Mouse (Mus musculus): ENCODE measurements around the gene Sesn1. TPM values are rescaled to one million over a fixed set of nuclear protein-coding genes. Genes with fewer than 3 reads are reported as not detected.

The Sesn1 gene
- polyA plus RNA-seq, 1 experiment from 2014 or later: 49.6 TPM

DNA sequence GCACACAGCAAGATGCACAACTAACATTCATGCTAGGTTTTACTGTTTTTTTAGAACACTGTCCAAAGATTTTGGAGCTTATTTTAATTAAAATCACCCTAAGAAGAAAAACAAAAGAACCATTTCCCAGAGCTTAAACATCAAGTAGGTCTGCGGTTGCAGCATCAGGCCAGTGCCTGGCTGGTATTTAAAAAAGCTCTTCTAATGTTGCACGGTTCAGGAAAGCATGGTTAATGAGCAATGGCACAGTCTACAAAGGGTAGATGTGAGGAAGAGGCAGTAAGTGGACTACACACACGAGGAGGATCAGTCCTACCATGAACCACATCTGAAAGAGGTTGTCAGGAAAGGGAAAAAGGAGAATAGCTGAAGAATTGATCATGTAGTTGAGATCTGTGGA lies 5.0 kb upstream of the Sesn1 start:
- H3K4me1 ChIP-seq (replicated peaks; ENCODE audit: control insufficient read depth, insufficient read depth, low read length): peaks cover 3% of the 10 kb centered on the region
- no peak for ATAC-seq
- H3K27me3 ChIP-seq (replicated peaks; ENCODE audit: control insufficient read depth, insufficient read depth, low read length): no peaks in the 10 kb centered on the region

DNA sequence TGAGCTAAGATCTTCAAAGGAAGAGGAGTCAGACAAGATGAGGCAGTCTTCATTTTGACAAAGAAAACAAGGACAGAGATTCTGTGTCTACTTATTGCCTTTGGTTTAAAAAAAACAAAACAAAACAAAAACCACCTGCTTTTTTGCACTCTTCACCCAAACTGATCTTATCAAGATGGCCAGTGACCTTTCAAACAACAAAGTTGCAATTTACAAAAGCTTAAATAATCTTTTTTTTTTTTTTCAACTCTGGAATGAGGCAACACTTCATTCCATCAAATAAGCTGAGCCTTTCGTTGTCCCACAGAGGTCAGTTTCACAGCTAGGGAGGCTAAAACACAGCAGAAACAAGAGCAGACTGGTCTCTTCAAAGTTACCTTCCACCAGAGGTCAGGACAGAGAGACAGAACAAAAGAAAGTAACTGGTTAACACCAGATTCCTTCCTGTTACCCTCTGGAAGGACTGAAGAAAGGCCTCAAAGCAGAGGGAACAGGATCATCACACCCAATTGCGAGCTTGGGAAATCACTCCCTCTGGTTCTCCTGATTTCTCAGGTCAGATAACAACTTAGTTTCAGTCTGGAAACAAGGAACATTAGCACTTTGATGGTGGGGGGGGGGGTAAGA lies 3.9 kb upstream of the Sesn1 start:
- ATAC-seq: no peak
- Histone ChIP-seq H3K4me3 (replicated peaks; ENCODE audit: low read length) (no peak overlapping the region), H3K4me1 (replicated peaks; ENCODE audit: control insufficient read depth, insufficient read depth, low read length) (peaks cover 3% of the 10 kb centered on the region), H3K27me3 (replicated peaks; ENCODE audit: control insufficient read depth, insufficient read depth, low read length) (no peaks in the 10 kb centered on the region), H3K9me3 (ENCODE audit: control insufficient read depth, low read length) (peaks cover 16% of the 10 kb centered on the region), H3K27ac (ENCODE audit: low read length) (no peak overlapping the region), H3K9ac (replicated peaks; ENCODE audit: low read depth, low read length) (no peak overlapping the region), H3K4me2 (ENCODE audit: low read length) (no peak overlapping the region), H3K36me3 (ENCODE audit: control insufficient read depth, insufficient read depth) (peaks cover 9% of the 10 kb centered on the region)
- 93% methylated on average over 2 of the region's 2 CpGs for WGBS

More for the DNA sequence above, 5.0 kb upstream of the Sesn1 start:
- Histone ChIP-seq H3K36me3 (ENCODE audit: control insufficient read depth, insufficient read depth) (peaks cover 14% of the 10 kb centered on the region), H3K9ac (replicated peaks; ENCODE audit: low read depth, low read length) (no peak overlapping the region), H3K4me3 (replicated peaks; ENCODE audit: low read length) (no peak overlapping the region), H3K9me3 (ENCODE audit: control insufficient read depth, low read length) (peaks cover 19% of the 10 kb centered on the region), H3K4me2 (ENCODE audit: low read length) (no peak overlapping the region), H3K27ac (ENCODE audit: low read length) (no peak overlapping the region)
- WGBS: 98% methylated on average over 3 of the region's 3 CpGs

DNA sequence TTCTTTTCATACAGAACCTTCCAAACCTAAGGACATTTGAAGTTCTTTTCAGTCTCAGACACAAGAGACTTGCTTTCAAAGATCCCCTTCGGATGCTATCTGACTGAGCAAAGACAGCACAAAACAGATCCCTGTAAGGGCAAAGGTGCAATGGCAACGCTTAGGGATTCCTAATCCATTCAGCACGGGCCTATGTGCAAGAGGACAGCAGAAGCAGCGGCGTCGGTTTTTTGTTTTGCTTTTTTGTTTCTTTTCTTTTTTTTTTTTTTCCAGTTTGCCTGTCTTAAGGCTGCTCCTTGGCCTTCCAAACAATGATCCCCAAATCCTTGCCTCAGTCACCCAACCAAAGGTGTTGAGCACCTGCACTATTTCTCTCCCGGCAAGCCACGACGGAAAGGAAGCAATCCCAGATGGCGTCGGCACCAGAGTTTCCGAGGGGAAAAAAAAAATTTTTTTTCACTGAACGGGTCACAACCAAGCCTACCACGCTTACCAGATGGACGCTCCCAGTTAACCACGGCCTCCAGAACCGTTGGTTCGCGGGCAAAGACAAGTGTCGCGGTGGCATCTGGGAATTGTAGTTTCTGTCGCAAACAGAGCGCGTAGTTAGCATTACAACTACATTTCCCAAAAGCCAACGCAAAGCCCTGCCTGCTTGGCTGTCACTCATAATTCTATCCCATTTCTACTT lies 510 bp upstream of the Sesn1 start:
- Histone ChIP-seq H3K4me3 (replicated peaks; ENCODE audit: low read length) (peak overlapping the region; percentile 61), H3K9me3 (ENCODE audit: control insufficient read depth, low read length) (peaks cover 4% of the 10 kb centered on the region), H3K27ac (ENCODE audit: low read length) (peak overlapping the region; percentile 89), H3K9ac (replicated peaks; ENCODE audit: low read depth, low read length) (peak overlapping the region; percentile 67), H3K36me3 (ENCODE audit: control insufficient read depth, insufficient read depth) (no peaks in the 10 kb centered on the region), H3K4me1 (replicated peaks; ENCODE audit: control insufficient read depth, insufficient read depth, low read length) (peaks cover 25% of the 10 kb centered on the region), H3K27me3 (replicated peaks; ENCODE audit: control insufficient read depth, insufficient read depth, low read length) (no peaks in the 10 kb centered on the region), H3K4me2 (ENCODE audit: low read length) (peak overlapping the region; percentile 64)
- 2% methylated on average over 25 of the region's 25 CpGs for WGBS
- ATAC-seq: peak; percentile 86

DNA sequence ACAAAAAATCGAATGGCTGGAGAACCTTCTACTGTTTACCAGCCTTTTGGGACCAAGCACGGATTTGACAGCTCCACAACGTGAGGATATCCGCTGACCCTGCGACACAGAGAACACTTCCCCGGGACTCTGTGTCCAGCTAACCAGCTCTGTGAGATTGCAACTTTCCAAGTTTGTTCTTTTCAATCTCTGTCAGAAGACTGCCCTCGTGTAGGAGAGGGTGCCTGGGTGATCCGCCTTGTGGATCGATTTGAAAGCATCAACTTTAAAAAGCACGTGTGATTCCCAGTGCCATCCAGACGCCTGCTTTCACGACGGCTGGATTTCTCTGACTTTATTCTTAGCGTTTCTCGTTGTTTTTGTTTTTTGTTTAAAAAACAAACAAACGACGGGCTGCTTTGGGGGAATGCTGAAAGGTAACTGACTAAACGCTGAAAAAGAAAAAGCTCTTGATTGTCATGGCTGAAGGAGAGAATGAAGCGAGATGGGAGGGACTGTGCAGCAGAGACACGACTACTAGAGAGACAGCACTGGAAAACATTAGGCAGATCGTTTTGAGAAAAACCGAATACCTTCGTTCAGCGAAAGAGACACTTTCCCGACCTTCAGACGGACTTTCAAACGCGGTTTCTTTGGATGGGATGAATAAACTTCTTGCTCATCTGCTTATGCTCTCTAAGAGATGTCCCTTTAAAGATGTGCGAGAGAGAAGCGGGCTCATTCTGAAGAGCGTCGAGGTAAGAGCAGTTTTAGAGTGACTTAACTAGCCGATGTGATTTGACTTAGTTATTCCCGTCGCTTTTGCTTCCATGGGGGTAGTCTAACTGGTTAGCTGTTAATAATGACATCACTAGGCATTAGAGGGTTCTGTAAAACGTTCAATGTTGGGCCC lies 1.1 kb downstream of the Sesn1 start:
- under 1% methylated on average over 36 of the region's 36 CpGs for WGBS
- peak overlapping the region; percentile 89 for H3K27ac ChIP-seq (ENCODE audit: low read length)
- H3K36me3 ChIP-seq (ENCODE audit: control insufficient read depth, insufficient read depth): no peaks in the 10 kb centered on the region
- H3K4me3 ChIP-seq (replicated peaks; ENCODE audit: low read length): peak overlapping the region; percentile 61
- ATAC-seq: peak; percentile 4; the same call in 1 of the 2 replicates
- H3K9ac ChIP-seq (replicated peaks; ENCODE audit: low read depth, low read length): peak overlapping the region; percentile 67
- peak overlapping the region; percentile 87 for H3K4me2 ChIP-seq (ENCODE audit: low read length)
- H3K4me1 ChIP-seq (replicated peaks; ENCODE audit: control insufficient read depth, insufficient read depth, low read length): peaks cover 25% of the 10 kb centered on the region
- no peaks in the 10 kb centered on the region for H3K27me3 ChIP-seq (replicated peaks; ENCODE audit: control insufficient read depth, insufficient read depth, low read length)
- H3K9me3 ChIP-seq (ENCODE audit: control insufficient read depth, low read length): peaks cover 4% of the 10 kb centered on the region

DNA sequence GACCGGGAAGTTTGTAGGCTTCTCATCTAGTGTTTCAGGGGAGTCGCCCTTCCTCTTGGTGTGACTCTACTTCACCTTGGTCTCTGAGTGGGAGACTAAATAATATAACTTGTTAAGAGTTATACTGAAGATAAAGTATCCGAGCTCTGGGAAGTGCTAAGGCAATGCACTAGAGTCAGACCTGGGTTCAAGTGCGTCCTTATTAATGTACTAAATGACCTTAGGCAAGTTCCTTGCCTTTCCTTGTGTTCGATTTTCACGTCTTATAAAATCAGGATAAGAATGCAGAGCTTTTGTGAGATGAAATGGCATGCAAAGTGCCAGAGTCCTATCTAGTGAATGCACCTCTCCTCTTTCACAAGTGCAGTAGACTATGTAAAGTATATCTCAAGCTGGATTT lies 2.8 kb downstream of the Sesn1 start:
- Histone ChIP-seq H3K4me2 (ENCODE audit: low read length) (peak overlapping the region; percentile 61), H3K4me1 (replicated peaks; ENCODE audit: control insufficient read depth, insufficient read depth, low read length) (peaks cover 27% of the 10 kb centered on the region), H3K4me3 (replicated peaks; ENCODE audit: low read length) (peak overlapping the region; percentile 26), H3K27me3 (replicated peaks; ENCODE audit: control insufficient read depth, insufficient read depth, low read length) (no peaks in the 10 kb centered on the region), H3K27ac (ENCODE audit: low read length) (no peak overlapping the region), H3K9ac (replicated peaks; ENCODE audit: low read depth, low read length) (0 out of 2 replicates have a peak overlapping the region, but pooled peaks have one; percentile 7), H3K9me3 (ENCODE audit: control insufficient read depth, low read length) (peaks cover 4% of the 10 kb centered on the region), H3K36me3 (ENCODE audit: control insufficient read depth, insufficient read depth) (no peaks in the 10 kb centered on the region)
- ATAC-seq: no peak
- WGBS: 66% methylated on average over 6 of the region's 6 CpGs

DNA sequence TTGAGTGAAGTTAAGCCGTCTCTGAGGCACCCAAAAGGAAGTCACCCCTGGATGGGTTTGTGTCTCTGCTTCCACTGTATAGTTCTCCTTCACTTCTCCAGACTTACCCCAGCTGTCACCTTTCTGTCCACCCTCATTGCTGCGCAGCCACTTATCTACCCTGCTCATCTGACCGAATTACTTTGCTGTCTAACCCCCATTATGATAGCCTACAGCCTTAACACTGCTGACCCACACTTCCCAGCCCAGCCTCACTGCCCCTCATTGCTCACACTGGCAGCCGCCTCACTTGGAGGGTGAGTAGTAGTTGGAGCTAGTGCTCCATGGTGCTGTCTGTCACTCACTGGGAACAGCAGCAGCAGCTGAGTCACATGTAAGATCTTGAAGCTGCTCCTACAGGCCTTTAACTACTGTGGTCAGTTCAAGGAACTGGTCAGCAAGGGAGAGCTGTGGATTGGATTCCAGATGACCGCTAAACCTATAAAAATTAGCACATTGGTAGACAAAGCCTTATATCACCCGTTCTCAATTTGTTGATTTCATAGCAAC lies 4.6 kb downstream of the Sesn1 start:
- peaks cover 24% of the 10 kb centered on the region for H3K4me1 ChIP-seq (replicated peaks; ENCODE audit: control insufficient read depth, insufficient read depth, low read length)
- ATAC-seq: no peak
- H3K27ac ChIP-seq (ENCODE audit: low read length): no peak overlapping the region
- no peak overlapping the region for H3K9ac ChIP-seq (replicated peaks; ENCODE audit: low read depth, low read length)
- H3K27me3 ChIP-seq (replicated peaks; ENCODE audit: control insufficient read depth, insufficient read depth, low read length): no peaks in the 10 kb centered on the region
- H3K9me3 ChIP-seq (ENCODE audit: control insufficient read depth, low read length): no peaks in the 10 kb centered on the region
- 91% methylated on average over 6 of the region's 6 CpGs for WGBS
- no peak overlapping the region for H3K4me2 ChIP-seq (ENCODE audit: low read length)
- H3K4me3 ChIP-seq (replicated peaks; ENCODE audit: low read length): no peak overlapping the region
- no peaks in the 10 kb centered on the region for H3K36me3 ChIP-seq (ENCODE audit: control insufficient read depth, insufficient read depth)

DNA sequence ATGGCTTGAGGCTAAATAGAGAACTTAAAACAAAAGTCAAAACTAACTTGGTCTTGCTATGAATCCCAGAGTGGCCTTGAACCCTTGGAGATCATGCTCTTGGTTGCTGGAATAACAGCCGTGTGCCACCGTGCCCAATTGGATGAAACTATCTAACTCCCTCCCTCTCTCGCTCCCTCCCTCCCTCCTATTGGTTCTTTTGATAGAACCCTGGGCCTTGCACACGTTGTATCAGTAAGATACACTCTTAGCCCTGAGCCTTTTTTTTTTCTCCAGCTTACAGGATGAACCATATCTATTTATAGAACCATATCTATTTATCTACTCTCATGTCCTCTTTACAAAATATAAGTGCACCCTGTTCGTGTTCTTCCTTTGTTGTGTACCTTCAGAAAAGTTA lies 6.8 kb downstream of the Sesn1 start:
- no peak overlapping the region for H3K27ac ChIP-seq (ENCODE audit: low read length)
- H3K9me3 ChIP-seq (ENCODE audit: control insufficient read depth, low read length): no peaks in the 10 kb centered on the region
- H3K4me2 ChIP-seq (ENCODE audit: low read length): no peak overlapping the region
- no peaks in the 10 kb centered on the region for H3K27me3 ChIP-seq (replicated peaks; ENCODE audit: control insufficient read depth, insufficient read depth, low read length)
- H3K4me3 ChIP-seq (replicated peaks; ENCODE audit: low read length): no peak overlapping the region
- no peaks in the 10 kb centered on the region for H3K36me3 ChIP-seq (ENCODE audit: control insufficient read depth, insufficient read depth)
- no peak overlapping the region for H3K9ac ChIP-seq (replicated peaks; ENCODE audit: low read depth, low read length)
- WGBS: 83% methylated on average over 5 of the region's 5 CpGs
- peaks cover 23% of the 10 kb centered on the region for H3K4me1 ChIP-seq (replicated peaks; ENCODE audit: control insufficient read depth, insufficient read depth, low read length)
- no peak for ATAC-seq

DNA sequence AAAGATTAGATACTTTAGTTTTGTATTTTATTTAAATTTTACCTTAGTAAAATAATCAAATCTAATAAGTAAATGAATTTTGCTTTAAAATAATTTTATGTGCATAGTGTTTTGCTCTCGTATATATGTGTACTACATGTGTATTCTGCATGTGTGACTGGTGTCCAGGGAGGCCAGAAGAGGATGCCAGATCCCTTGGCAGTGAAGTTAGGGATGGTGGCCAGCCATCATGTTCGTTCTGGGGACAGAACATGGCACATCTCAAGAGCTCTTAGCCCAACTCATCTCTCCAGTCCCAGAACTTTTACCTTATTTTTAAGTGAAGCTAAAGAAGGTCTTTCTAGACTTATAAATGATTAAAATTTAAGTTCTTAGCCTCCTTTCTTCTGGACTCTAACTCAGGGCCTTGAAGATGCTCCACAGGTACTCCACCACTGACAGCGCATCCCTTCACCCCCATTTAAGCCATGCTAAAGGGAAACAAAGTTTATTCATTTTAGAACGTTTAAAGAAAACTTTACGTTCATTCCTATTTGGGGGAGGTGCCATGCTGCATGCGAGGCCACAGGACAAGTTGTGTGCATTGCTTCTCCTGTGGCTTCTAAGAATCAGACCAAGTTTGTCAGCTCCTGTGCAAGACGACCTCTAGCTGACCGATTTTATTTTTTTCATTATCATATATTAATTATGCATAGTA lies 8.4 kb downstream of the Sesn1 start:
- Histone ChIP-seq H3K27ac (ENCODE audit: low read length) (no peak overlapping the region), H3K4me2 (ENCODE audit: low read length) (no peak overlapping the region), H3K4me3 (replicated peaks; ENCODE audit: low read length) (no peak overlapping the region), H3K36me3 (ENCODE audit: control insufficient read depth, insufficient read depth) (no peaks in the 10 kb centered on the region), H3K27me3 (replicated peaks; ENCODE audit: control insufficient read depth, insufficient read depth, low read length) (no peaks in the 10 kb centered on the region), H3K9me3 (ENCODE audit: control insufficient read depth, low read length) (no peaks in the 10 kb centered on the region), H3K4me1 (replicated peaks; ENCODE audit: control insufficient read depth, insufficient read depth, low read length) (peaks cover 9% of the 10 kb centered on the region), H3K9ac (replicated peaks; ENCODE audit: low read depth, low read length) (no peak overlapping the region)
- no peak for ATAC-seq
- WGBS: 88% methylated on average over 8 of the region's 8 CpGs

All from forebrain, embryonic 16.5 days (tissue).